Mouse (Mus musculus) hindbrain, embryonic 10.5 days (tissue): ENCODE results near the gene Wbp1. TPM values are rescaled to one million over a fixed set of nuclear protein-coding genes. Genes with fewer than 3 reads are reported as not detected.
A peak's percentile ranks its signal among the peaks of the same experiment; 100 is the strongest.

Experiments
- DNase-seq: peaks from one replicate; pipeline ENCODE4 v3.0.0-alpha.2; 2017; ENCODE audit warnings: low spot score
- H3K27ac ChIP-seq: fragments of 300-500 bp; sonication (generic); 2 replicates; pipeline ENCODE4 v1.5.1; 2016; ENCODE audit warnings: mild to moderate bottlenecking, moderate library complexity
- H3K27me3 ChIP-seq: fragments of 300-500 bp; sonication (generic); 2 replicates; pipeline ENCODE4 v1.6.1; 2016; ENCODE audit warnings: mild to moderate bottlenecking; ENCODE audit not compliant: poor library complexity, insufficient read depth, severe bottlenecking
- H3K36me3 ChIP-seq: fragments of 300-500 bp; sonication (generic); 2 replicates; pipeline ENCODE4 v1.6.1; 2016; ENCODE audit warnings: mild to moderate bottlenecking, moderate library complexity
- H3K4me1 ChIP-seq: fragments of 300-500 bp; sonication (generic); replicated peaks from 2 replicates; pipeline ENCODE4 v1.6.1; 2016; ENCODE audit warnings: mild to moderate bottlenecking
- H3K4me3 ChIP-seq: fragments of 300-500 bp; sonication (generic); 2 replicates; pipeline ENCODE4 v1.5.1; 2016; ENCODE audit warnings: mild to moderate bottlenecking, moderate library complexity
- H3K9me3 ChIP-seq: fragments of 300-500 bp; sonication (generic); 2 replicates; pipeline ENCODE4 v1.6.1; 2016; ENCODE audit warnings: mild to moderate bottlenecking, moderate library complexity
- WGBS: fragments of 180-500 bp; shearing (Covaris S2); methylation state at CpG from one replicate; pipeline ENCODE4 v1.1.7; 2016; 5-methylcytosine and 5-hydroxymethylcytosine counted together
- polyA plus RNA-seq: library from polyadenylated mRNA; unstranded; fragments of >200 nt; fragmentation: Nextera tagmentation; extraction: Ambion mirVana; gene quantifications from 2 replicates; pipeline ENCODE4 v1.2.1, GENCODE M21; 2016

The Wbp1 gene
- polyA plus RNA-seq, 1 experiment from 2014 or later = 245 TPM

DNA sequence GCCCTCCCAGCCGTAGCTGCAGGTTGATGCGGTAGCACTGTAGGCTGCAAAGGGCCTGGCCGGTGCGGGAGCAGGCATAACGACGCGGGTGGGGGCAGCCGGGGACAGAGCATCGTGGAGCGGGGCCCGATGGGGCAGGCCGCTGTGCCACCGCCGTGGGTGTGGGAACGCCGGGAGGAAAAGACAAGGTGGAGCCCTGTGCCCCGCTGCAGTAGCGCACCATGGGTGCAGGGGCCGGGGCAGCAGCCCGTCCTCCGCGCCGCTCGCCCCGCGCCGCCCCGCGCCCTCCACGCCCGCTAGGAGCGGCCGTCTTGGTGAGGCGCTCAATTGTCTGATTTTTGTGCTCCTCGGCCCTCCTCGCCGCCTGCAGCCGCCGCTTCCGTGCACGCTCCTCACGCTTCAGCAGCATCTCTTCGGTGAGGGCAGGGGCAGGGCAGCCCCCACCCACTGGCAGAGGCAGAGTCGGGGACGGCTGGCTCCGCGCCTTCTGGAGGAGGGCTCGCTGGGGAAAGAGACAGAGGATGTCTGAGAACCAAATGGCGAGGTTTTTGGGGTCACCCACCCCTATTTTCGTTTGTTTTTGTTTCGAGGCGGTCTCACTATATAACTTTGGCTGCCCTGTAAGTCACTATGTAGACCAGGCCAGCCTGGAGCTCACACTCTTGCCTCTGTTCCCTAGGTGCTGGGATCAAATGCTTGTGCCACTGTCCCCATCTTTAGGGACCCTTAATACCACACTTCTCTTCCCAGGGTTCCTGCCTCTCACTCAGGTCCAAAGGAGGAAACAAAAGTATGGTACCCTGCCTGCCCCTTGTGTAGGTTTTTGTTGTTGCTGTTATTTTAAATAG is 728 bp upstream of the Wbp1 start:
- peaks cover 33% of the 10 kb centered on the region for H3K36me3 ChIP-seq
- H3K4me1 ChIP-seq = peaks cover 66% of the 10 kb centered on the region
- H3K27me3 ChIP-seq = no peaks in the 10 kb centered on the region
- WGBS = 2% methylated on average over 49 of the region's 52 CpGs
- H3K4me3 ChIP-seq = peak overlapping the region; percentile 91
- no peaks in the 10 kb centered on the region for H3K9me3 ChIP-seq
- H3K27ac ChIP-seq = peak overlapping the region; percentile 99
- no peak for DNase-seq

DNA sequence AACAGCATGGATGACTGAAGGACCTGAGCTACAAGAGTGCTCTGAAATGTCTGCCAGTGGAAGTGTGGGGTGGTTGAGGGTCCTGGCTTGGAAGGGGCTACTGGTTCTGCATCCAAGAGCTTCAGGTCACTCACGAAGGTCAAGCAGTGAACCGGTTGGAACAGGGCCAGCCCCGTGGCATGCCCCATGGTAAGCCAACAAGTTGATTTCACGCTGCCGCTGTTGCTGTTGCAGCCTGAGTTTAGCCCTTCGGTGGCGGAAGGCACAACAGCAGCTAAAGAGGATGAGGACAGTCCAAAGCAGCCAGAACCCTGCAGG is 1.7 kb downstream of the Wbp1 start:
- peaks cover 40% of the 10 kb centered on the region for H3K36me3 ChIP-seq
- H3K9me3 ChIP-seq = no peaks in the 10 kb centered on the region
- H3K27ac ChIP-seq = peak overlapping the region; percentile 99
- H3K4me1 ChIP-seq = peaks cover 83% of the 10 kb centered on the region
- H3K27me3 ChIP-seq = no peaks in the 10 kb centered on the region
- 82% methylated on average over 7 of the region's 7 CpGs for WGBS
- no peak for DNase-seq
- peak overlapping the region; percentile 91 for H3K4me3 ChIP-seq

DNA sequence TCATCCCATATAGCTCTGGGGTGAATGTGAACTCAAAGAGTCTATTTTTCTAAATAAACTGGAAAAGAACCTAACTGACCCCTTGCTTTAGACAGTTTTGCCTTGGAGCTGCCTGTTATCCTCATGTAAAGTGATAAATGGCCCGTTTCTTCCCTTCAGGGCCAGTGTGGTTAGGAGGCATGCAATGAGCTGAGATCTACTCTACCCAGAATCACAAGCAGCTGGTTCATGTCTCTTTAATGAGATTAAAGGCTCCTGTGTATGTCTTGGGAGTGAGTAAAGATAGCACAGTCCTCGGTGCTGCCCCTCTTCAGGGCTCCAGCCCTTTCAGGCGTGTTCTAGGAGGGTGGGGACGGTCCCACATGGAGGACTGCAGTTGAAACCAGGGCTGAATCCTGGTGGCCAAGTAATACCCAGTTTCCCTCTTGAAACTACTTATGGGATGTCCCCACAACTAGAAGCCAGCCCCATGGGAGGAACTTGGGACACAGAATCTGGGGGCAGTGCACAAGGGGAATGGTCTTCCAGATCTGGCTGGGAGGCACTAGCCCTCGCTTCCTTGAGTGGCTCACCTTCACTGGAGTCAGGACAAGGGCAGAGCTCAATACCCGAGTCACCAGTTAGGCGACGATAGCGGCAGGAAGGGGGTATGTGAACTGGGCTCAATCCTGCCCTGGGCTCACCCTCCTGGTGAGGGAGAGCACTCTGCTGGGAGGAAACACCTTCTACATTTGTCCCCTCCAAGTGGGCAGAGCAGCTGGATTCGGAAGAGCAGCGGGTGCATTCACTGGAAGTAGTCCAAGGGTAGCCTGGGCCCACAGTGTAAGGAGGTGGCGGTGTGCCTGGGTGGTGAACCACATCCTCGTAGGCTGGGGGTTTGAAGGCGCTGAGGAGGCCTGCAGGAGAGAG is 2.3 kb downstream of the Wbp1 start:
- peaks cover 40% of the 10 kb centered on the region for H3K36me3 ChIP-seq
- 89% methylated on average over 14 of the region's 14 CpGs for WGBS
- H3K4me1 ChIP-seq = peaks cover 82% of the 10 kb centered on the region
- no peaks in the 10 kb centered on the region for H3K9me3 ChIP-seq
- peak overlapping the region; percentile 91 for H3K4me3 ChIP-seq
- DNase-seq = no peak
- H3K27ac ChIP-seq = peak overlapping the region; percentile 99; the same call in 1 of the 2 replicates
- no peaks in the 10 kb centered on the region for H3K27me3 ChIP-seq

DNA sequence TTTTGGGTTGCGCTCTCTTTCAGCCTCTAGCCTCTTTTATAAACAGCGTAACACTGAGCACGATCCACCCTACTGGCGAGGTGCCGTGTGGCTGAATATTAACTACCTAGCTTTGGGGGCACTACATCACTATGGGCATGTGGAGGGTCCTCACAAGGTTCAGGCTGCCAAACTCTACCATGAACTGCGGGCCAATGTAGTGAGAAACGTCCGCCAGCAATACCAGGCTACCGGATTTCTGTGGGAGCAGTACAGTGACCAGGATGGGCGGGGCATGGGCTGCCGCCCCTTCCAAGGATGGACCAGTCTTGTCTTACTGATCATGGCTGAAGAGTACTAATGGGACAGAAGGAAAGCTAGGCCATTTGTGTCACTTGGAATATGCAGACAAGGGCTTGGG is 3.0 kb downstream of the Wbp1 start:
- WGBS = 86% methylated on average over 11 of the region's 11 CpGs
- Histone ChIP-seq H3K4me3 (0 out of 2 replicates have a peak overlapping the region, but pooled peaks have one; percentile 16), H3K27me3 (no peaks in the 10 kb centered on the region), H3K4me1 (peaks cover 75% of the 10 kb centered on the region), H3K36me3 (peaks cover 40% of the 10 kb centered on the region), H3K27ac (peak overlapping the region; percentile 1; the same call in 1 of the 2 replicates), H3K9me3 (no peaks in the 10 kb centered on the region)
- DNase-seq = no peak

DNA sequence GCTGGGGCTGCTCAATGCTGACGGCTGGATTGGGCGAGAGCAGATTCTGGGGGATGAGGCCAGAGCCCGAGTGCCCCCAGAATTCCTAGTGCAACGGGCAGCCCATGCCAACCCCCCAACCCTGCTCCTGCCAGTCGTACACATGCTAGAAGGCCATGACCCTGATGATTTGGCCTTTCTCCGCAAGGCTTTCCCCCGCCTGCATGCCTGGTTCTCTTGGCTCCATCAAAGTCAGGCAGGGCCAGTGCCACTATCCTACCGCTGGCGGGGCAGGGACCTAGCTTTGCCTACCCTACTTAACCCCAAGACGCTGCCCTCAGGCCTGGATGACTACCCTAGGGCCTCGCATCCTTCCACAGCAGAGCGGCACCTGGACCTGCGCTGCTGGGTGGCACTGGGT is 3.7 kb downstream of the Wbp1 start:
- Histone ChIP-seq H3K4me1 (peaks cover 68% of the 10 kb centered on the region), H3K27me3 (no peaks in the 10 kb centered on the region), H3K27ac (peak overlapping the region; percentile 1; the same call in 1 of the 2 replicates), H3K9me3 (no peaks in the 10 kb centered on the region), H3K36me3 (peaks cover 35% of the 10 kb centered on the region), H3K4me3 (peak overlapping the region; percentile 16; the same call in 1 of the 2 replicates)
- no peak for DNase-seq
- WGBS = 91% methylated on average over 13 of the region's 13 CpGs

DNA sequence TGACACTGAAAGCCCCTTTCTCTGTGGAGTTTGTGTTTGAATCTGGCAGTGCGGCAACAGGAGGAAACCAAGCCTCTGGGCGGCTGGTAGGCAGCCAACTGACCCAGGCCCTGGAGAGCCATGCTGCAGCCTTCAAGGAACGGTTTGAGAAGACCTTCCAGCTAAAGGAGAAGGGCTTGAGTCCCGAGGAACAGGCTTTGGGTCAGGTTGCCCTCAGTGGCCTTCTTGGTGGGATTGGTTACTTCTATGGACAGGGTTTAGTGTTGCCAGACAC is 4.3 kb downstream of the Wbp1 start:
- Histone ChIP-seq H3K4me3 (peak overlapping the region; percentile 89), H3K36me3 (peaks cover 35% of the 10 kb centered on the region), H3K27ac (peak overlapping the region; percentile 25; the same call in 1 of the 2 replicates), H3K27me3 (no peaks in the 10 kb centered on the region), H3K4me1 (peaks cover 63% of the 10 kb centered on the region), H3K9me3 (no peaks in the 10 kb centered on the region)
- WGBS = 88% methylated on average over 4 of the region's 4 CpGs
- DNase-seq = no peak

DNA sequence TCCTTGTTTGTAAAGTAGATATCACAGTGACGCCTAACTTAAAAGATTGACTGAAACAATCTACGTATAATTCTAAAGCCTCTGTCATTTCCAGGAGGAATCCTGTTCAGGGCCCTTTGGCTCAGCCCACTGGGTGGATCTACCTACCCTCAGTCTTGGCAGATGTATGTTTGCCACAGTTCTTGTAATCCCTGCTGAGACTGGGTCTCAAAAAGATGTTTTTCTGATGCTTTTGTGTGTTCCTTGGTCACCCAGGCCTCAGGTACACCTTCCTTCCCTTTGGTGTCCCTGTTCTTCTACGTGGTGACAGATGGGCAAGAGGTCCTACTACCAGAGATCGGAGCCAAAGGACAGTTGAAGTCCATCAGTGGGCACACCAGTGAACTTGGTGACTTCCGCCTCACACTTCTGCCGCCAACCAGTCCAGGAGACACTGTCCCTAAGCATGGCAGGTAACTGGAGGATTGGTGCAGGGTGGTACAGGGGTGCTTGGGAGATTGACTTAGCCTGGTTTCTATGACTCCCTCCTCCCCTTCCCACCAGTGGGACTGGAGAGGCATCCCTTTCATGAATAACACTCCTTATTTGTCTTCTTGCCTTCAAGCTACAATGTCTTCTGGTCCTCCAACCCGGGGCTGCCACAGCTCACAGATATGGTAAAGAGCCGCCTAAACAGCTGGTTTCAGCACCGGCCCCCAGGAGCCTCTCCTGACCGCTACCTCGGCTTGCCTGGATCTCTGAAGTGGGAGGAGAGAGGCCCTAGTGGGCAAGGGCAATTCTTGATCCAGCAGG is 4.8 kb downstream of the Wbp1 start:
- no peaks in the 10 kb centered on the region for H3K9me3 ChIP-seq
- no peak for DNase-seq
- peaks cover 59% of the 10 kb centered on the region for H3K4me1 ChIP-seq
- no peaks in the 10 kb centered on the region for H3K27me3 ChIP-seq
- H3K27ac ChIP-seq = peak overlapping the region; percentile 92; the same call in 1 of the 2 replicates
- peak overlapping the region; percentile 89 for H3K4me3 ChIP-seq
- whole genome bisulfite sequencing = 83% methylated on average over 11 of the region's 11 CpGs
- H3K36me3 ChIP-seq = peaks cover 35% of the 10 kb centered on the region

DNA sequence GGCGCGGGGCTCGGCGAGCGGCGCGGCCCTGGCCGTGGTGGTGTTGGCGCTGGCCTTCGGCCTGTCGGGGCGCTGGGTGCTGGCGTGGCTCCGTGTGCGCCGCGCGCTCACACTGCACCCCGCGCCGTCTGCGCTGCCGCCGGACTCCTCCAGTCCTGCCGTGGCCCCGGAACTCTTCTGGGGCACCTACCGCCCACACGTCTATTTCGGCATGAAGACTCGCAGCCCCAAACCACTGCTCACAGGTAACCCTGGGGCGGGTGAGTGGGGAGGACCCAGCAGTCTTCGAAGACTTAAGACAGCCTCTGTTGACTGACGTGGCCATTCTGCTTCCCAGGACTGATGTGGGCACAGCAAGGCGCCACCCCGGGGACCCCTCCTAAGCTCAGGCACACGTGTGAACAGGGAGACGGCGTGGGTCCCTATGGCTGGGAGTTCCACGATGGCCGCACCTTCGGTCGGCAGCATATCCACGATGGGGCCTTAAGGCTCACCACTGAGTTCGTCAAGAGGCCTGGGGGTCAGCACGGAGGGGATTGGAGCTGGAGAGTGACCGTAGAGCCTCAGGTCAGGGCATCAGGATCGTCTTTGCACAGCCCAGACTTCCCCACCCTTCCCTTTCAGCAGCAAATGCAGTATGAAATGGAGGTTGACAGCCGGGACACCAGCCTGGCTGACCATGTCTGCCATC is 5.5 kb downstream of the Wbp1 start:
- Histone ChIP-seq H3K27me3 (no peaks in the 10 kb centered on the region), H3K27ac (peak overlapping the region; percentile 92), H3K36me3 (peaks cover 42% of the 10 kb centered on the region), H3K9me3 (no peaks in the 10 kb centered on the region), H3K4me1 (peaks cover 59% of the 10 kb centered on the region), H3K4me3 (peak overlapping the region; percentile 89)
- DNase-seq = no peak
- 2% methylated on average over 48 of the region's 48 CpGs for WGBS

DNA sequence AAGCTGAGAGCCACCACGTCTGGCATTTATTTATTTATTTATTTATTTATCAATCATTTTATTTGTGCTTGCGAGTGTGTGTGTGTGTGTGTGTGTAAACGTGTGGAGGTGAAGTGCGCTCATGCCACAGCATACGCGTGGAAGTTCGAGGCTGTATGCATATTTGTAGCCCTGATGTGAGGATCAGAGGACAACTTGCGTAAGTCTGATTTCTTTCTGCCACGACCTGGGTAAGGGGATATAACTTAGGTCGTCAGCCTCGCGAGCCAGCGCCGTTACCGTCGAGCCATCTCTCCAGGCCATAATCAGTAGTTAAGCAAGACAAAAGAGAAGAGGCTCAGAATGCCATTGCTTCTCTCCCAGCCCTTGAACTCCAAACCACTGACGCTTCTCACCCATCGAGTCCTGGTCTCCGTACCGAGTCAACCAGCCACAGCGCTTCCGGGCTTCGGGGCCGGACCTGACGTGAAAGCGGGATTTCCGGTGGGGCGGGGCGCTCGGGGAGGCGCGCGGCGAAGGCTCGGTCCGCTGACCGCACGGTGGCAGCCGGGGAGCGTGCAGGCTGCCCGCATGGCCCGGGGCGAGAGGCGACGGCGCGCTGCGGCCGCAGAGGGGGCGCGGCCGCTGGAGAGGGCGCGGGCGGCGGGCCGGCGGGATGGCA is 6.2 kb downstream of the Wbp1 start, which contains the start of gene Mogs:
TSS of gene Mogs (plus strand) at position 486 of the 661 bp plus-strand sequence.
- Histone ChIP-seq H3K4me3 (peak within 1 kb of the TSS; percentile 89), H3K27me3 (no peaks in the 10 kb centered on the region), H3K36me3 (peaks cover 46% of the 10 kb centered on the region), H3K27ac (peak within 1 kb of the TSS; percentile 92), H3K4me1 (peaks cover 56% of the 10 kb centered on the region), H3K9me3 (no peaks in the 10 kb centered on the region)
- DNase-seq = peak; percentile 94
- 2% methylated on average over 58 of the region's 58 CpGs for WGBS

DNA sequence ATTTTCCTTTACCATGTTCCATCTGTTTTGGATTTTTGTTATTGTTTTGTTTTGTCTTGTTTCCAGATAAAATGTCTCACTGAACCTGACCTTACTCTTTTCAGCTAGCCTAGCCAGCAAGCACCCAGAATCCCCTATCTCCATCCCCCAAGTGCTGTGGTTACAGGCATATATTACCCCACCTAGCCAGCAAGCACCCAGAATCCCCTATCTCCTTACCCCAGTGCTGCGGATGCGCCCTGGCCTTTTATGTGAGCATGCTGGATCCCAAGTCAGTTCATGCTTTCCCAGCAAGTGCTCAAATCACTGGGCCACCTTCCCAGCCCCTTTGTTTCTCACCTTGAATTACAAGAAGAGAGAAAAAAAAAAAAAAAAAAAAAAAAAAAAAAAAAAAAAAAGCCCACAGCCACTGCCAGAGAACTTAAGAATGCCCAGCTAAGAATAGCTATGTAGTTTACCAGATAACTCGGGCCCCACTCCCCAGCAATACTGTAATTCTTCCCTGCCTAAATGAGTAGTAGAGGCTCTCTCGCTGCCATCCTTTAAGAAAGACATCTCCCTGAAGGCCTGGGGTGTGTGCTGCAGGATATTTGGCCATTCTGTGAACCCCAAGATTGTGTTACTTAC is 9.7 kb downstream of the Wbp1 start:
- 91% methylated on average over 4 of the region's 4 CpGs for WGBS
- peaks cover 51% of the 10 kb centered on the region for H3K4me1 ChIP-seq
- no peaks in the 10 kb centered on the region for H3K9me3 ChIP-seq
- no peak overlapping the region for H3K27ac ChIP-seq
- DNase-seq = no peak
- H3K4me3 ChIP-seq = no peak overlapping the region
- no peaks in the 10 kb centered on the region for H3K27me3 ChIP-seq
- H3K36me3 ChIP-seq = peaks cover 16% of the 10 kb centered on the region
